Mouse (Mus musculus) lung, postnatal 14 days (tissue): Measurements from ENCODE around the gene Csf2rb.

Source experiments
- DNase-seq: peaks from one replicate; pipeline ENCODE4 v3.0.0; 2021

Gene Csf2rb

GRCm38 (mm10) chr15:78380741-78381140 is 55.2 kb downstream of the Csf2rb start:
- DNase-seq: no peak

GRCm38 (mm10) chr15:78382115-78382514 is 56.6 kb downstream of the Csf2rb start:
- no peak for DNase-seq

- no peak for DNase-seq
Observed at GRCm38 (mm10) chr15:78383450-78384219, 58.1 kb downstream of the Csf2rb start.

GRCm38 (mm10) chr15:78384220-78385116 is 58.9 kb downstream of the Csf2rb start:
- no peak for DNase-seq

- no peak for DNase-seq
Observed at GRCm38 (mm10) chr15:78385564-78385963, 60.0 kb downstream of the Csf2rb start.

- DNase-seq: no peak
Observed at GRCm38 (mm10) chr15:78390855-78391254, 65.3 kb downstream of the Csf2rb start.

- no peak for DNase-seq
Observed at GRCm38 (mm10) chr15:78395478-78395962, 70.0 kb downstream of the Csf2rb start, which contains the start of gene Tex33. Tex33 (minus strand) TSS chr15:78395912.

GRCm38 (mm10) chr15:78401345-78401744 is 75.8 kb downstream of the Csf2rb start:
- DNase-seq: no peak

- DNase-seq: peak; percentile 74
Observed at GRCm38 (mm10) chr15:78401921-78402320, 76.4 kb downstream of the Csf2rb start.

GRCm38 (mm10) chr15:78402423-78402822 is 76.9 kb downstream of the Csf2rb start:
- peak; percentile 82 for DNase-seq

GRCm38 (mm10) chr15:78403301-78403741 is 77.8 kb downstream of the Csf2rb start:
- DNase-seq: no peak
